In genomic region chr17:49061141-49061540, GRCm38 (mm10) we compare ENCODE assay signal across 14 mouse cellular contexts.
"Had no signal": no experiment of that assay in that cellular context is flagged by ENCODE, and none has a peak within 500 bp of the region (broad histone marks: within the 10 kb centered on the region; RNA-seq: fewer than 3 reads in every experiment).

No protein-coding gene starts in this region.

- H3K4me3 ChIP-seq: liver, embryonic 13.5 days had no signal

- DNase-seq: kidney, adult 2 months; kidney, postnatal 10 days; kidney, postnatal 4 days; layer of hippocampus, adult 9-11 months; layer of hippocampus, postnatal 36 days; liver, embryonic 13.5 days; lung, adult 2 months; lung, postnatal 14 days; lung, postnatal 4 days; midbrain, embryonic 14.5 days; thymus, adult 18-20 months; thymus, postnatal 36 days had no signal

- H3K9ac ChIP-seq: liver, embryonic 13.5 days had no signal

- H3K36me3 ChIP-seq: liver, embryonic 13.5 days had no signal

- H3K27ac ChIP-seq: liver, embryonic 13.5 days had no signal

- H3K4me1 ChIP-seq: liver, embryonic 13.5 days had no signal

- H3K9me3 ChIP-seq: liver, embryonic 13.5 days had no signal

- H3K27me3 ChIP-seq: liver, embryonic 13.5 days had no signal

- H3K4me2 ChIP-seq: liver, embryonic 13.5 days; midbrain, embryonic 11.5 days had no signal

- ATAC-seq: intestine, postnatal 0 days had no signal
